8 mouse cellular contexts compared by ENCODE assay signal in the genomic region with DNA sequence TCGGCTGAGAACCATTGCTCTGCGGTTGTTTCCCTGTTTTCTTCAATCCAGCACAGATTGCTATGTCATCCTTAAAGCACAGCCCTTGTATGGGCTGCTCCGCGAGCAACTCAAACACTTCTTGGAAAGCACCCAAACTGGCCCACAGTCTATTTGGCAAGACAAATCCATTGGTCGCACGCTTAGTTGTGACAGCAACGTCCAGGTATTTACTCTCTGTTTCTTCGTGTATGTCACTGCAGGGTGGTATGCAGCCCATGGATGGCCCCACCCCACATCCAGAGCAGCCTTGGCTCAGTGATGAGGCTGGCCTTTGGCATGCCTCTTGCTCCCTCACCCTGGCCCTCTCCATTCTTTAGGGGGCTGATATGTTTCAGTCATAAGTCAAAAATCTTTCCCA. TPM values are rescaled to one million over a fixed set of nuclear protein-coding genes. Genes with fewer than 3 reads are reported as not detected.
DNase-seq lines count a peak whose midpoint lies in the region; ATAC-seq and TF ChIP-seq lines count a peak whose summit lies in the region.

No protein-coding gene starts in this region.

- H3K27ac ChIP-seq in hindbrain, embryonic 13.5 days = no peak overlapping the region
- H3K27ac ChIP-seq in hindbrain, embryonic 11.5 days (ENCODE audit: low read depth, low read length) = no peak overlapping the region
- peak overlapping the region; percentile 64 for H3K27ac ChIP-seq in embryonic facial prominence, embryonic 13.5 days
- H3K27ac ChIP-seq in hindbrain, embryonic 16.5 days (ENCODE audit: low read depth, low read length) = no peak overlapping the region

- no peak for TF ChIP-seq CTCF in C2C12 (IDR thresholded peaks at IDR 0.05; ENCODE audit: control insufficient read depth, insufficient read depth, insufficient read length)

- WGBS in hindbrain, embryonic 13.5 days = 57% methylated on average over 8 of the region's 8 CpGs
- 76% methylated on average over 8 of the region's 8 CpGs for WGBS in hindbrain, embryonic 11.5 days
- WGBS in embryonic facial prominence, embryonic 13.5 days = 45% methylated on average over 8 of the region's 8 CpGs
- 35% methylated on average over 8 of the region's 8 CpGs for WGBS in hindbrain, embryonic 16.5 days

- H3K4me3 ChIP-seq in hindbrain, embryonic 13.5 days = no peak overlapping the region
- no peak overlapping the region for H3K4me3 ChIP-seq in hindbrain, embryonic 11.5 days (ENCODE audit: low read depth, low read length)
- no peak overlapping the region for H3K4me3 ChIP-seq in C2C12 (ENCODE audit: insufficient read depth, poor library complexity, severe bottlenecking)
- no peak overlapping the region for H3K4me3 ChIP-seq in embryonic facial prominence, embryonic 13.5 days
- H3K4me3 ChIP-seq in hindbrain, embryonic 16.5 days (ENCODE audit: low read length) = no peak overlapping the region

- H3K9me3 ChIP-seq in hindbrain, embryonic 13.5 days = no peaks in the 10 kb centered on the region
- H3K9me3 ChIP-seq in hindbrain, embryonic 11.5 days (ENCODE audit: control insufficient read depth, low read length) = no peaks in the 10 kb centered on the region
- 0 out of 2 replicates have a peak, but pooled peaks cover 4% of the 10 kb centered on the region for H3K9me3 ChIP-seq in embryonic facial prominence, embryonic 13.5 days
- no peaks in the 10 kb centered on the region for H3K9me3 ChIP-seq in hindbrain, embryonic 16.5 days (ENCODE audit: control insufficient read depth, low read length)

- no peaks in the 10 kb centered on the region for H3K36me3 ChIP-seq in hindbrain, embryonic 13.5 days
- H3K36me3 ChIP-seq in hindbrain, embryonic 11.5 days (ENCODE audit: control insufficient read depth, insufficient read depth, low read length) = no peaks in the 10 kb centered on the region
- H3K36me3 ChIP-seq in C2C12 (ENCODE audit: control insufficient read depth, insufficient read depth) = no peaks in the 10 kb centered on the region
- H3K36me3 ChIP-seq in embryonic facial prominence, embryonic 13.5 days = no peaks in the 10 kb centered on the region
- H3K36me3 ChIP-seq in hindbrain, embryonic 16.5 days (ENCODE audit: control insufficient read depth, insufficient read depth, low read length) = no peaks in the 10 kb centered on the region

- H3K79me3 ChIP-seq in C2C12 (ENCODE audit: low read depth) = no peaks in the 10 kb centered on the region

- H3K4me1 ChIP-seq in hindbrain, embryonic 13.5 days (replicated peaks) = 0 out of 2 replicates have a peak, but pooled peaks cover 6% of the 10 kb centered on the region
- no peaks in the 10 kb centered on the region for H3K4me1 ChIP-seq in hindbrain, embryonic 11.5 days (replicated peaks; ENCODE audit: control insufficient read depth, insufficient read depth, low read length)
- peaks cover 8% of the 10 kb centered on the region; the same call in 1 of the 2 replicates for H3K4me1 ChIP-seq in embryonic facial prominence, embryonic 13.5 days
- H3K4me1 ChIP-seq in hindbrain, embryonic 16.5 days (ENCODE audit: control insufficient read depth, insufficient read depth, low read depth, low read length) = no peaks in the 10 kb centered on the region

- no peaks in the 10 kb centered on the region for H3K27me3 ChIP-seq in hindbrain, embryonic 13.5 days
- H3K27me3 ChIP-seq in hindbrain, embryonic 11.5 days (ENCODE audit: control insufficient read depth, insufficient read depth, low read length) = no peaks in the 10 kb centered on the region
- no peaks in the 10 kb centered on the region for H3K27me3 ChIP-seq in C2C12 (ENCODE audit: control insufficient read depth, insufficient read depth, insufficient read length)
- H3K27me3 ChIP-seq in embryonic facial prominence, embryonic 13.5 days = no peaks in the 10 kb centered on the region
- no peaks in the 10 kb centered on the region for H3K27me3 ChIP-seq in hindbrain, embryonic 16.5 days (replicated peaks; ENCODE audit: control insufficient read depth, insufficient read depth, low read length)

- ATAC-seq in hindbrain, embryonic 13.5 days (ENCODE audit: low FRiP score) = peak; percentile 57; the same call in 1 of the 2 replicates
- ATAC-seq in hindbrain, embryonic 11.5 days (ENCODE audit: low FRiP score) = no peak
- no peak; the same call in 1 of the 2 replicates for ATAC-seq in embryonic facial prominence, embryonic 13.5 days (ENCODE audit: insufficient number of reproducible peaks, insufficient read depth, low FRiP score, low TSS enrichment, low read depth)
- ATAC-seq in hindbrain, embryonic 16.5 days = peak; percentile 60; the same call in 1 of the 2 replicates

- DNase-seq in hindbrain, embryonic 11.5 days (ENCODE audit: low spot score) = no peak
- no peak for DNase-seq in ovary, postnatal 36 days (ENCODE audit: low spot score)
- DNase-seq in layer of hippocampus, postnatal 25 days (ENCODE audit: extremely low spot score in 1 of 2, low spot score in 1 of 2) = no peak
- no peak for DNase-seq in spleen, postnatal 4 days (ENCODE audit: low spot score in 2 of 2)

- no peak overlapping the region for H3ac ChIP-seq in C2C12 (ENCODE audit: control insufficient read depth, insufficient read length, low read depth)

- no peaks in the 10 kb centered on the region for H3K79me2 ChIP-seq in C2C12 (ENCODE audit: control insufficient read depth, insufficient read depth)

- no peak overlapping the region for H3K4me2 ChIP-seq in hindbrain, embryonic 13.5 days
- H3K4me2 ChIP-seq in hindbrain, embryonic 11.5 days (replicated peaks; ENCODE audit: low read depth, low read length) = no peak overlapping the region
- no peak overlapping the region for H3K4me2 ChIP-seq in embryonic facial prominence, embryonic 13.5 days
- H3K4me2 ChIP-seq in hindbrain, embryonic 16.5 days (ENCODE audit: low read length) = no peak overlapping the region

- H3K9ac ChIP-seq in hindbrain, embryonic 13.5 days = no peak overlapping the region
- no peak overlapping the region for H3K9ac ChIP-seq in hindbrain, embryonic 11.5 days (ENCODE audit: low read depth, low read length)
- no peak overlapping the region for H3K9ac ChIP-seq in embryonic facial prominence, embryonic 13.5 days
- H3K9ac ChIP-seq in hindbrain, embryonic 16.5 days (ENCODE audit: low read depth, low read length) = no peak overlapping the region

TF ChIP-seq in C2C12, 6 proteins besides CTCF, POLR2A, EP300 and RAD21:
- TF ChIP-seq MAX (IDR thresholded peaks at IDR 0.05) = peak; percentile 72
- TF ChIP-seq CEBPB (IDR thresholded peaks at IDR 0.05; ENCODE audit: low read depth) = no peak

RNA-seq across cellular contexts. Expression of a gene that starts 42.5 kb away (rescaled TPM):
- polyA plus RNA-seq in hindbrain, embryonic 13.5 days (2015; fragmentation: Nextera tagmentation; extraction: Ambion mirVana) = 59.7 and 61.8 TPM in 2 replicates
- polyA plus RNA-seq in hindbrain, embryonic 11.5 days (2014; fragmentation: Nextera tagmentation; extraction: Ambion mirVana) = 120 and 132 TPM in 2 replicates
- 89.4 TPM for polyA plus RNA-seq in C2C12 (2012; fragmentation: generic; extraction: Trizol)
- polyA plus RNA-seq in embryonic facial prominence, embryonic 13.5 days (2015; fragmentation: Nextera tagmentation; extraction: Ambion mirVana) = 83.7 and 86.2 TPM in 2 replicates
- 53.8 and 59.6 TPM in 2 replicates for polyA plus RNA-seq in hindbrain, embryonic 16.5 days (2015; fragmentation: Nextera tagmentation; extraction: Ambion mirVana)
- 10 to 100 TPM; 93.3 to 98.6 TPM for total RNA-seq in layer of hippocampus, postnatal 25 days (2021)

Comparison
In these comparisons a context has a peak if more than half of its experiments do, and no peak if none do; other contexts are left out.
1. ATAC-seq: peak in hindbrain, embryonic 13.5 days (single experiment) and hindbrain, embryonic 16.5 days (single experiment); none in hindbrain, embryonic 11.5 days (single experiment) and embryonic facial prominence, embryonic 13.5 days (single experiment).